Mouse (Mus musculus): ENCODE measurements at regions not wholly inside any gene's neighbourhood (a gene's known extent, or its start where the extent isn't known, plus 50 kb on each side); places are given as distances from the start of the nearest gene placed in this dataset.

DNA sequence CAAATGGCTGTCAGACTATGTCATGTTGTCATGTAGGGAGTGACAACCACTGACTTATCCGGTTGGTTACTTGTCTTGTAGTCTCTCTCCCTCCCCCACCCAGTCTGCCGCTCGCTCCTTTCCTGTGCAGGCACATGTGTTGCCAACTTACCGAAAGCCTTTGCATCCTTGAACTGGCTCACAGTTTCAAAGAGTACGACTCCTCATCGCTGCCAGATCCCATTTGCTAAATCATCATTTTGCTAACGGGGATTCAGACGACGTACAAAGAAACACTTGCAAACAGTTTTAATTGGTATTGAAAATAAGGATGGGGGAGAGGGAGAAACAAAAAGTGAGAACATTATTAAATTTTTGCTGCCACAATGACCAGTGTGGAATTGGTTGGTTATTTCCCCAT lies 582.7 kb downstream of the Vrk1 start:
- DNase-seq (ENCODE audit: low read depth): peak; percentile 22

DNA sequence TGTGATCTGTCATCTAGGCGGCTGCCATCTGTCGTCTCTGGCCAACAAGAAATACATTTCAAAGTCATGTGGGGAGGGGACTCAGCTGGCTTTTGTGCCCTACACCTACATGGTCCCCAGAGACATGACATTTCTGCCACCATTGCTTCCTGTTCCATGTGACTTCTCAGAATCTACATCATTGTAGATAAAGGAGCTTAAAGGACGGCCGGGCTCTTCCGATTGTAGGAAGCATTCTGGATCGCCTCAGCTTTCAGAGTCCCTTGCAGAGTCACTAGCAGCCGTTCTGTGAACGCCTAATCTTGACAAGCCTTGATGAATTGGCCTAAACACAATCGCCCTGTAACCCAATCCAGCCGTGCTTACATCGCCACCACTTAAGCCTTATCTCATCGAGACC lies 587.6 kb downstream of the Vrk1 start:
- DNase-seq (ENCODE audit: low read depth): no peak

DNA sequence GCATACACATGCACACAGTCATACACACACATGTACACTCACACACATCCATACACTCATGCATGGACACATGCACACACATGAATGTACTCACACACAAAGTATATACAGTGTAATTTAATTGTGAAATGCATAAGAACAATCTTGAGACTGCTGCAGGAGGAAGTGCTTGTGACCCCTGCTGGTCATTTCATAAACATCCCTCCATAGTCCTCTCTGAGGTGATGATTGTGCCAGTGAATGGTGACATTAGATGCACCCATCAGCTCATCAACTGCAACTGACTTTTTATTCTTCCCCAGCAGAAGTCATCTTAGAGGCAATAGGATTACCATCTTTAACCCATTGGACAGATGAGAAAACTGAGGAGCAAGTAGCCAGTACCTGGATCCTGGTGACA lies 597.2 kb downstream of the Vrk1 start:
- DNase-seq (ENCODE audit: low read depth): peak; percentile 31

DNA sequence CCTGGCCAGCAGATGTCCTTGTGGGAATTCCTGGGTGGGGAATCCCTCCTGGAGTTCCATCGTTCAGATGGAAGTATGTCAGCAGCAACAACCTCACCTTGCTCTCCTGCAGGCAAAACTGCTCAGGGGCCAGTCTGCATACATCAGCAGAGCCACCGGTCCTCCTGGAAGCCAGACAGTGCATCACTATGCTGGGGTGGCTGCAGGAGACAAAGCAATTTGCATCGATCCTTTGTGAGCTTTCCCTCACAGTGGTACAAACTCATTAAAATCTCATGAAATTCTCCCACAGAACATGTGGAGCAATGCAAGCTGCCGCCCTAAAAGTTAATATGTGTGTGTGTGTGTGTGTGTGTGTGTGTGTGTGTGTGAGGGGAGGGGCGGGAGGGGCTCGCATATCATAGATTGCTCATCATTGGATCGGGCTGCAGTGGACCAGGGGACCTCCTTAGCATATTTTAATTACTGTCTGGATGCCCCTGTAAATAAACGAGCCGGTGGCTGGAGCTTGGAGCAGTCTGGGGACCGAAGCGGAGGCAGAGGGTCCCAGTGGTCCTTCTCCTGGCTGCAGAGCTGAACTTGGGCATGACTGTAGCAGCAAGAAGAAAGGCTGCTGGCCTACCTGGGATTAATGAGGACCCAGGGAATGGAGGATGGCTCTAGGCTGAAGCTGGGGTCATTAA lies 597.8 kb downstream of the Vrk1 start:
- no peak for DNase-seq (ENCODE audit: low read depth)

DNA sequence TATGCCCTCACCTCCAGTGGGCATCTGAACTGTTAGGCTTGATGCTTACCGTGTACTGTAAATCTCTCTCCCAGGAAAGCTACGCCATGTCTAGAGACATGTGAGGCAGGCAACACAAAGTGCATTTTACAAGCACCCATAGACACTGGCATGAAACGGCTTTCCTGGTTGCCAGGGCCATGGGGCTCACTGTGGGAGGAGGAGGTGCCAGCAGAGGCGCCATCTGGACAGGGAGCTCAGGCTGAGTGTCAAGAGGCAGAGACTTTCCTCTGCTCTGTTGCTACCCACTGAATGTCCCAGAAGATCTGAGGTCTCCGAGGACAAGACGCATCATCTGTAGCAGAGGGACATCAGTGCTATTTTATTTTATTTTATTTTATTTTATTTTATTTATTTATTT lies 608.7 kb downstream of the Vrk1 start:
- no peak for DNase-seq (ENCODE audit: low read depth)

DNA sequence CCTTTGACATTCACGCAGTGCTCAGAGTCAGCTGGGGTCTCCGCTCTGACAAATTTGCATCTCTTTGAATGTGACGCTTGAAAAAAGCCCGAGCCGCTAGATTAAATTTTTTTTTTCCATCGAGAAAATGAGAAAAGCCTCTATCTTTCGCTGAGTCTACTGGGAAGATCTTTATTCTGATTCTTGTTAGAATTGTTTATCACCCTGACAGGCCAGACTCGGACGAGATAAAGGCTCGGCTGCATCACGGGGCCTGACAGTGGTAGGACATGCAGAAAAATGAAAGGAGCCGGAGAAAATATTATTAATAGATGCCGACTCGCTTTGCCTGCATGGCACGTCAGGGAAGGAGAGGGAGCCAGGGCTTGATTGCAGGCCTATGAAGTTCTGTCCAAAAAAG lies 616.8 kb downstream of the Vrk1 start:
- no peak for DNase-seq (ENCODE audit: low read depth)

DNA sequence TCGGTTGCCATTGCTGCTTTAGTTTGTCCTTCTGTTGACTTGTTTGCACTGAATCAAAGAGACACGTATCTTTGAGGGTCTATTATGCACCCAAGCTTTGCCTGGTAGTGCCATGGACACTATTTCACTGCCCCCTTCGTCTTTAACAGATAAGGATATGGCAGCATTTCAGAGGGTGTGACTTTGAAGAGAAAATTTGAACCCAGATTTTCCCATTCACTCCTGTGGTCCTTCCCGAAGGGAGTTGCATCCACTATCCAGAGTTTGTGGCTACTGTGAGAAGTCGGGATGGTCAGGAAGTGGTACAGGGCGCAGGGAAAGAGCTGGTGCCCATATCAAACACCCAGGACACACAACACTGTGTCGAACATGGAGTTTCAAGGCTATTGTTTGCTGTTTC lies 622.5 kb downstream of the Vrk1 start:
- no peak for DNase-seq (ENCODE audit: low read depth)

DNA sequence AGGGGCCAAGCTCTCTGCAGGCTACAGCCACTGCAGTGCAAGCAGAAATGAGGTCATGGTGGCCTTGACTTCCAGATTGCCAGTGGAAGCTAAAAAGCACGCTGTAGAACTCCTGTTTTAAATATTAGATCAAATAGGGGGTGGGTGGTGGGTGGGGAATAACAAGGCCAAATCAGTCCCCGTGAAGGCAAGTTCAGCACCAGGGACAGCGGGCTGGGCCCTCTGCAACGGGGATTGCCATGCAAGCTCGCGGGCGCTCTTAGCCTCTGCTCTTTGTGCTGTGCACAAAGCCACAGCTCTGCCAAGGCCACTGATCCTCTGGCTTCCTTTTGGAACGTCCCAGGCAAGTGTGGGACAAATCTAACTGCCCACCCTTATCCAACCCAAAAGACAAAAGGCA lies 623.1 kb downstream of the Vrk1 start:
- DNase-seq (ENCODE audit: low read depth): peak; percentile 11

DNA sequence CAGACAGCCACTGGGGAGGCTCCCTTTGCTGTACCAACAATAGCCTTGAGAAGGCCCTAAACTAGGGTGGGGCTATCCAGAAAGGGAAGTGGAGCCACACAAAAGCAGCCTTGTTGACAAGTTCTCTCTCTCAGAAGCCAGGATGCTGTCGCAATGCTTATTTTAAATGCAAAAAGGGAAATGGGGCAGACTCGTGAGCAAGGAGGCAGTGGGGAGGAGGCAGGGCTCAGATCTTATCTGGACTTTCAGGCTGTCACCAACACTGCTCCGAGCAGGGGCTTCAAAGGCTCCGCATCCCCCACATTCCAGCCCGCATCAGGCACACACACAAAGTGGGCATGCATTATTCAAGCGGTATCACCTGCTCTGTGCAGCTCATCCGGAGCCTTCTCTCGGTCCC lies 648.3 kb downstream of the Vrk1 start:
- DNase-seq (ENCODE audit: low read depth): peak; percentile 68

DNA sequence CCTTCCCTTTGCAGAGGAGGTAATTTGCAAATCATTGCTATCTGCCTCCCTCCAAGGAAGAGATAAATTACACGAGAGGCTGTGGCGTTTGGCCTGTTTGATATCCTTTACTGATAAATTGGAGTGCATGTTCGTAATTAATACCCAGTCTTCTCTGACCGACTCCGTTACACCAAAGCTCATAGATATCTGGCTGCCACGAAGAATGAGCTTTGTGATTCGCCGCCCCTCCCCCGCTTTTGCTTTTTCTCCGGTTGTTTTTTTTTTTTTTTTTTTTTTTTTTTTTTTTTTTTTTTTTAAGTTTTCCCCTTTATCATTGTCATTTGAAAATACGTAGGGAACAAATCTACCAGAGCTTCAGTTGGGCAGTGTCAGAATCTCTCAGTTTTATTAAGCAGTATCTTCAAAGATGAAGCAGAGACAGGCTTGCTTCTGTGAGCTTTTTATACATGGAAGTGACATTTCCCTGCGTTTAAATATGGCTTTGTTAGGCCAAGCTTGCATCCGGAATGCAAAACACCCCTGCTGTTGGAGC lies 663.3 kb downstream of the Vrk1 start:
- DNase-seq (ENCODE audit: low read depth): no peak

DNA sequence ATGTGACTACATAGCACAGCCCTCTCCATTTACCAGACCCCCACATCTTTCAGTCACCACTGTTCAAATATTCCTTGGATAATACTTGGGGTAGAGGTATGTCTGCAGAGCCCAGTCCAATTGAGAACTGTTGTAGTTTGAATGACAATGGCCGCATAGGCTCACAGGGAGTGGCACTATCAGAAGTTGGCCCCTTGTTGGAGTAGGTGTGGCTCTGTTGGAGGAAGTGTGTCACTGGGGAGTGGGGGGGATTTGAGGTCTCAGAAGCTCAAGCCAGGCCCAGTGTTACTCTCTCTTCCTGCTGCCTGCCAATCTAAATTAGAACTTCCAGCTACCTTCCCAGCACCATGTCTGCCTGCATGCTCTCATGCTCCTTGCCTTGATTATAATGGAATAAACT lies 664.7 kb downstream of the Vrk1 start:
- DNase-seq (ENCODE audit: low read depth): no peak

DNA sequence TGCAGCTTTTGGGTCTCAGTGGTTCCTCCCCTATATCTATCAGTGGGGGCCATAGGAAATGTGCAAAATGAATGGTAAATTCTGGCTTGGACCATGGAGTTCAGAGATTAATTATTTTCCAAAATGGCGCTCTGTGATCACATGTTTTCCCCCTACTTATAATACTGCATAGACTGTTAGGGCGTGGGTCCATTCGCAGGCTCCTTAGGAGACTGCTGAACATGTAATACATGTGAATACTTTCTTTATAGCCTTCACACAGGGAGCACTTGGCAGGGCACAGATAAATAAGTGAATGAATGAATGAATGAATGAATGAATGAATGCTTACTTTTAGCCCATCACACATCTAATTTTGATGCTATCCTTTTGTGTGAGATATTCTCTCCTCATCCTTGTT lies 666.1 kb downstream of the Vrk1 start:
- DNase-seq (ENCODE audit: low read depth): no peak

DNA sequence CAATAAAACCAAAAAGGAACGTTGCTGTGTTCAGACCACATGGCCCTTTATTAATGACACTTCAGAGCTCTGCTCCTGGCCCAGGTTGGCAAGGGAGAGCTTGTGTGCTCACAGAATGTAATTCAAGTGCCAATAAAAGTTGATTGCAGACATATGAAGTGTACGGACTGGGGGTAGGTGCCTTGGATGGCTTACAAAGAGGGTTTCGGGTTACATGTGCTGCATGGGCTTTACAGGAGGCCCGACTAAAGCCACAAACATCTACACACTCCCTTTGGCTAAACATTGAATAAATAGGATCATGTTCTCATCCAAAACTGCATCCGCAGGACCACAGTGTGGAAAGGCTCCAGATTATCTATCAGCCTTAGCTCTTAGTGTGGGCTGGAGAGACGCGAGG lies 666.5 kb downstream of the Vrk1 start:
- DNase-seq (ENCODE audit: low read depth): no peak

DNA sequence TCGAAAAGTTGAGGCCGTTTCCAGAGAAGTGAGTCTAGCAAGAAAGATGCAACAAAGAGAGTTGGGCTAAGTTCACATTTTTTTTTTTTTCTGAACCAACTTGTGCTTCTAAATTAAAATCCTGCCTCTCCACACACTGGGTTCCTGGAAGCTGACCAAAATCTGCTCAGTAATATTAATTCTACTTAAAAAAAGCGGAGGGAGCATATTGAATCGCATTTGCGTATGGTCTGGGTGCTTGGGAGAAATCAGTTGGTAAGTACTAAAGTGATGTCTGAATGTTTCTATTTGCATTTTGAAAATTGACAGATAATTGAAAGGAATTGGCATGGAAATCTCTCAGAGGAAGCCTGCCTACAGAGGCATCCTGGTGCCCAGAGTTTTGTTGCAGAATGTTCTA lies 676.0 kb downstream of the Vrk1 start:
- DNase-seq (ENCODE audit: low read depth): no peak

DNA sequence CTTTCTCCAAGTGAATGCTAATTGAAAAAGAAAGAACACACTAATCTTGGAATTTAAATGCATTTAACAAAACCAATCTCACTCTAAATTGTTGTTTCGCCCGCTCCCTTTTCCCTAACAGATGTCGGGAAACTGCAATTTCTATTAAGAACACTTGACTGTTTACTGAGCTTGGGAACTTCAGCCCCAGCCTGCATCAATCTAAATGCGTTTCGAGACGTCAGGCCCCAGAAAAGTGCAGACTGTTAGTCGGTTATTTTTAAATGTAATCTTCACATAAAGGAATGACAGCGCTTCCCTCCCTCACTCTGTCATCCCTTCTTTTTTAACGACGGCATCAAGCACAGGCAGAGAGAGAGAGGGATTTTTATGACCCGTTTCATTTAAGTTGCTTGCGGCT lies 677.7 kb downstream of the Vrk1 start:
- DNase-seq (ENCODE audit: low read depth): no peak

DNA sequence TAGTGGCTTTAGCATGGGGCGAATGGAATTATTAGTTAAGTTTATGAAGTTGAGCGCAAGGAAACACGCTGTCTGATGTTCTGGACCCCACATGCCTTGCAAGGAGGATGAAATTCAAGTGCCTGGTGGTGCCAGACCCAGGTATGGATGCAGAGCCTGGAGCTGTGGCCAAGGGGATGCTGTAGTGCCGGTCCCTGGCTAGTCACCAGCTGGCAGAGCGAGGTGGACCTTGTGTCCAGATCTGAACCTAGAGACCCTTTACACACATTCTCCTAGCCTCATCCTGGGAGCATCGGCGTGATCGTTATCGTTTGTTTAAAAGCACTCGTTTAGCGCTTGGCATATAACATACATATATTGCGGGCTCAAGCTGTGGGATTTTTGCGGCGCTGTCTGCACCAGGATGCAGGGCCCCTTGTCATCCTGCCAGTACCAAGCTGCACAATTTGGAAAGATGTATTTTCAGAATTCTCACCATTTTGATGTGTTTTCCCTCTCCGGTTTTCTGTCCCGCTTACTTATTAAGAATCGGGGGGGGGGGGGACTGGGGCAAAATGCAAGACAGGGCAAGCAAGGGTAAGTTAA lies 678.2 kb downstream of the Vrk1 start:
- no peak for DNase-seq (ENCODE audit: low read depth)

DNA sequence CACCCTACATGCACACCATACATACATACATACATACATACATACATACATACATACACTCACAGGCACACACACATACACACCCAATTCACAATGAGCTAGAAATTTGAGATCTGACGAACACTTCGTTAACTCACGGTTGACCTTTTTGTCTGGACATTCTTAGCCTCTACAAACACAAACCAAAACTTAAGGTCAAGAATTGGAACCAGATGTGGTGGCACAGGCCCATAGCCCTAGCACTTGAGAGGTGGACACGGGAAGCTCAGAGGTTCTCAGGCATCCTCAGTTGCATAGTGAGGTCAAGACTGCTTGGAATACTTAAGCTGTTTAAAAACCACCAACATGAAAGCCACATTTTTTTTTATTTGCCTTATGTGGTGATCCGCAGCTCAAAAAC lies 692.9 kb downstream of the Vrk1 start:
- no peak for DNase-seq (ENCODE audit: low read depth)

DNA sequence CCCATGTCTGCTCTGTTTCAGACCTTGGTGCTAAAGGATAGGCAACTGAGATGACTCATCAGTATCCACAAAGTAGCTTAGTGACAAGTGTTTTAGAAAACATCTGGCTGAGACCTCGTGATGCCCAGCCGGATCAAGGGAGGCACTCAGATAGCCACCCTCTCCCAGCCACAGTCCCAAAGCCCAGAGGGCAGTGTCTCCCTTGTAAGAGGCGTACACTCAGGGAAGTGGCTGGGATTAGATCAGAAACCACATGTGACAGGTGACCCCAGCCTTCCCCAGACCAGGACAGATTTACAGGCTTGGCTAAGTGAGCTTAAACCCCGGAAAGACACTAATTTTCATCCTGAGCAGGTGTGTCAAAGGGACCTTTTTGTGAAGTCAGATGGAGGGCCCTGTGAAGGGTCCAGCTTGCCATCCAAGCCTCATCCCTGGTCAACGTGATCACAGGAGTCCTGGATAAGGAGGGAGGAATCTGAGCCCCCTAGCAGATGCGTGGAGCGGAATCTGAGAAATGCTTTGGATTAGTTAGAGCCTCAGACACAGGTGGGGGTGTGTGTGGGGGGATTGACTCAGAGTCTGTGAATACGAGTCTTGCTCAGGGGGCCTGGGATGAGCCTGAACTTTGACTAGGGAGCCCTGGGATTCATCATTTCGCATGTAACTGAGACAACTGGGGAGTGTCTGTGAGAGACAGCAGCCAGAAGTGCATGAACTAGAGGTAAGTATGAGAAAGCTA lies 711.4 kb downstream of the Vrk1 start:
- DNase-seq (ENCODE audit: low read depth): no peak

DNA sequence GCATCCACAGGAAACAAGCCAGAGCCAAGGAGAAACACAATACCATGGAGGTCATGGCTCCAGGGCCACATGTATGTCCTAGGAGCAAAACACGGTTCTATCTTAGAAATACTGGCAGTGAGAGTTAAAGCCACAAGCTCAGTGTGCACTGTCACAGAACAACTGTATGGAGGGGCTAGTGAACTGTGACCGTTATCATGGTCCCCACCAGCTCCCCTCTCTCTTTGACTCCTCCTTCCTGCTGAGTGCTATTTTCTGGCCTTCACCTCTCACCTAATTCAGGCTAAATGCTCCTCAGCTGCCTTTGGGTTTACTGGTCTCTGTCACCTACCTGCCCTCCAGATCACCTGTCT lies 712.0 kb downstream of the Vrk1 start:
- no peak for DNase-seq (ENCODE audit: low read depth)

DNA sequence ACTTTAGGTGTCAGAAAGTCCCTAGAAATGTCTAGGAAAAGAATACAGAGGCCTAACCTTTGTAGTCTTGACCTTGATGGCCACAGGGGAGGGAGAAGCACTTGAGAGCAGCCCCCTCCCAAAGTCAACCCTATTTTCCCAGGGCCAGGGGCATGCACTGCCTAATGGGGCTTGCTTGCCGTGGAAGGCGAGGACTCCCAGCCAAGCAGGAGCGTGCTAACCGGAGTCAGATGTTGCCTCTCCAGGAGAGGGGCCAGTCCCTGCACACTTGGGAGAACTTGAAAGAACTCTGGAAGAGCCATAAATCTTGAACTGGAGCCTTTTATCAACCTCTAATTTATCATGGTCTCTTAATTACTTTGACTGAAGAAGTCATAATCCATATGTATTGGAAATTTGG lies 712.7 kb downstream of the Vrk1 start:
- no peak for DNase-seq (ENCODE audit: low read depth)

DNA sequence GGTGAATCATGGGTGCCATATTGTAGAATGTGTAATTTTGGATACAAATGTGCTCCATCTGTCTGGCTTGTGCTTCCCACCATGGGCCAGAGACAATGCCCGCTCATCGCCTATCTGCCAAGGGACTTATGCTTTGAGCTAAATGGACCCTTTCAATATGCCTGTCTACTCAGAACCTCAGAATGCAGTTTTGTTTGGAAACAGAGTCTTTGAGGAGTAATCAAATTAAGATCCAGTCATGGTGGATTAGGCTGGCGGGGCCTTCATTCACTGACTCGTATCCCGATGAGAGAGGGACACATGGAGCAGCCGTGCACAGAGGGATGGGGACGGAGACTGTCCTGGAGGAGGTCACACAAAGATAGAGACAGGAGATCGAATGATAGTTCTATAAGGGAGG lies 716.9 kb downstream of the Vrk1 start:
- no peak for DNase-seq (ENCODE audit: low read depth)

DNA sequence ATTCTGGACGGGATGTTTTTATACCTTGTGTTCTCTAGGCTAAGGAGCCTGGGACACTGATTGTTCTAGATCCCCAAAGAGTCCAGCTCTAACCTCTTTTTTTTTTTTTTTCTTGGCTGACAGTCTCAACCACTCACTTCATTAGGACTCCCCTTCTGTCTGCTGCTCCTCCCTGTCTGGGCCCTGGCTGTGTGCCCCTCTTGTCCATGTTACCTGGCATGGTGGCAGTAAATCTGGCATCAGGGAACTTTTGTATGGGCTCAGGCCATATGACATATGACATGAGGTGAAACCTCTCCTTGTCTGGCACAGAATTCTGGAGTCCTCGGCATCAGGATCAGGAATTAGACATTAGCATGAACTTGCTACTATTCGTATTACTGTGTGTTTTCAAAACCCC lies 717.5 kb downstream of the Vrk1 start:
- no peak for DNase-seq (ENCODE audit: low read depth)

DNA sequence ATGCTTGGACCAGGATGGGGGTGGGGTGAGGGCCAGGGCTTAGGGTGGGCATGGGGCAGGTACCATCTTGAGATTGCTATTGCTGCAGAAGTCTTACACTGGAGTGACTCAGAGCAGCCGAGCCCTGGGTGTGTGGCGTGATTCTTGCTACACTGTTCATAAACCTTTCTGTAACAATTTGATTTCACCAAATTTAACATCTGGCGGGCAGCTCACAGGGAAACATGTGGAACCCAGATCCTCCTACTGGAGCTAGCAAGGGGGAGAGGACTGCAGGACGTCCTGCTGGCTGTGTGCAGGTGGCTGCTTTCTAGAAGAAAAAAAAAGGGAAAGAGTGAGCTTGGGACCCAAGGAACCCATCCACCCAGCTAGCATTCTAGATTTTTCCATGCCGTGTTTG lies 719.7 kb downstream of the Vrk1 start:
- DNase-seq (ENCODE audit: low read depth): no peak

All from naive thymus-derived CD4-positive, alpha-beta T cell, adult 2 months (primary cell).